Mouse (Mus musculus) small intestine, adult 2 months (tissue): ENCODE data around the gene Snap91. TPM values are rescaled to one million over a fixed set of nuclear protein-coding genes. Genes with fewer than 3 reads are reported as not detected.
A peak's percentile ranks its signal among the peaks of the same experiment; 100 is the strongest.

Experiments
- H3K27ac ChIP-seq: fragments of 200-500 bp; 2 replicates; pipeline ENCODE4 v1.5.1; 2012; ENCODE audit warnings: low read depth, low read length, control low read depth, inconsistent platforms; ENCODE audit not compliant: insufficient read depth
- H3K27me3 ChIP-seq: fragments of 200-500 bp; 2 replicates; pipeline ENCODE4 v1.6.1; 2012; ENCODE audit warnings: mild to moderate bottlenecking, moderate library complexity, low read length, inconsistent platforms; ENCODE audit not compliant: control insufficient read depth, insufficient read depth
- H3K36me3 ChIP-seq: fragments of 200-500 bp; 2 replicates; pipeline ENCODE4 v1.6.1; 2012; ENCODE audit warnings: mild to moderate bottlenecking, low read length, control low read depth, inconsistent platforms; ENCODE audit not compliant: control insufficient read depth, insufficient read depth
- H3K4me1 ChIP-seq: fragments of 200-500 bp; 2 replicates; pipeline ENCODE4 v1.6.1; 2012; ENCODE audit warnings: low read length, inconsistent platforms, mixed read lengths; ENCODE audit not compliant: control insufficient read depth, insufficient read depth, insufficient read length
- H3K4me3 ChIP-seq: fragments of 200-500 bp; 2 replicates; pipeline ENCODE4 v1.5.1; 2012; ENCODE audit warnings: low read depth, mild to moderate bottlenecking, control low read depth, inconsistent platforms, low read length, moderate library complexity
- CTCF ChIP-seq: fragments of 200-500 bp; IDR thresholded peaks from 2 replicates; pipeline ENCODE4 v1.5.1; 2012; ENCODE audit warnings: low read depth, mild to moderate bottlenecking, control low read depth, inconsistent platforms, low read length, moderate library complexity, mixed read lengths; ENCODE audit not compliant: insufficient replicate concordance, insufficient read length; ENCODE audit errors: extremely low read depth
- POLR2A ChIP-seq: fragments of 200-500 bp; IDR thresholded peaks from 2 replicates; pipeline ENCODE4 v1.6.1; 2012; ENCODE audit warnings: low read depth, mild to moderate bottlenecking, control low read depth, inconsistent platforms, low read length, moderate library complexity
- WGBS: fragments of 180-500 bp; shearing (Covaris S2); methylation state at CpG from one replicate; pipeline ENCODE4 v1.1.7; 2018; 5-methylcytosine and 5-hydroxymethylcytosine counted together
- polyA plus RNA-seq: library from polyadenylated mRNA; depleted of rRNA; stranded (reverse); fragments of >200 nt; gene quantifications from 2 replicates; pipeline ENCODE4 v1.2.3, GENCODE M21; 2012

Gene Snap91
- polyA plus RNA-seq, 1 experiment = 0.55 TPM

GRCm38 (mm10) chr9:86745926-86746581 lies 134.4 kb downstream of the Snap91 start:
- TF ChIP-seq CTCF = peak; percentile 75; the same call in 1 of the 2 replicates
- no peak for TF ChIP-seq POLR2A
- no peaks in the 10 kb centered on the region; the same call in 1 of the 2 replicates for H3K4me1 ChIP-seq
- H3K4me3 ChIP-seq = no peak overlapping the region

GRCm38 (mm10) chr9:86744041-86744440 lies 136.4 kb downstream of the Snap91 start:
- 63% methylated on average over 5 of the region's 5 CpGs for WGBS
- Histone ChIP-seq H3K4me1 (no peaks in the 10 kb centered on the region; the same call in 1 of the 2 replicates), H3K36me3 (no peaks in the 10 kb centered on the region), H3K4me3 (no peak overlapping the region), H3K27me3 (no peaks in the 10 kb centered on the region), H3K27ac (no peak overlapping the region)
- TF ChIP-seq POLR2A (no peak), CTCF (no peak)

More at GRCm38 (mm10) chr9:86745926-86746581, 134.4 kb downstream of the Snap91 start:
- Histone ChIP-seq H3K27ac (no peak overlapping the region), H3K36me3 (no peaks in the 10 kb centered on the region), H3K27me3 (no peaks in the 10 kb centered on the region)
- WGBS = 30% methylated on average over 13 of the region's 13 CpGs

- no peaks in the 10 kb centered on the region for H3K36me3 ChIP-seq
- H3K4me1 ChIP-seq = no peaks in the 10 kb centered on the region; the same call in 1 of the 2 replicates
- whole genome bisulfite sequencing = 20% methylated on average over 19 of the region's 19 CpGs
- no peak within 1 kb of the TSS for H3K4me3 ChIP-seq
- no peaks in the 10 kb centered on the region for H3K27me3 ChIP-seq
- no peak for TF ChIP-seq CTCF
- no peak for TF ChIP-seq POLR2A
- no peak within 1 kb of the TSS for H3K27ac ChIP-seq
Measured at GRCm38 (mm10) chr9:86742959-86743911, 137.2 kb downstream of the Snap91 start, which contains the start of gene Prss35. Prss35 (plus strand) TSS chr9:86743649.

GRCm38 (mm10) chr9:86739971-86740370 lies 140.5 kb downstream of the Snap91 start:
- Histone ChIP-seq H3K36me3 (no peaks in the 10 kb centered on the region), H3K4me3 (no peak overlapping the region), H3K27me3 (no peaks in the 10 kb centered on the region), H3K4me1 (peaks cover 2% of the 10 kb centered on the region), H3K27ac (no peak overlapping the region)
- TF ChIP-seq CTCF (no peak), POLR2A (no peak)
- WGBS = 69% methylated on average over 3 of the region's 3 CpGs

GRCm38 (mm10) chr9:86738801-86739200 lies 141.7 kb downstream of the Snap91 start:
- Histone ChIP-seq H3K4me3 (no peak overlapping the region), H3K27me3 (no peaks in the 10 kb centered on the region), H3K4me1 (peaks cover 5% of the 10 kb centered on the region), H3K27ac (no peak overlapping the region), H3K36me3 (no peaks in the 10 kb centered on the region)
- TF ChIP-seq CTCF (no peak), POLR2A (no peak)
- 96% methylated on average over 8 of the region's 8 CpGs for WGBS

GRCm38 (mm10) chr9:86738067-86738466 lies 142.4 kb downstream of the Snap91 start:
- 88% methylated on average over 1 of the region's 1 CpGs for WGBS
- Histone ChIP-seq H3K36me3 (no peaks in the 10 kb centered on the region), H3K27me3 (no peaks in the 10 kb centered on the region), H3K4me1 (peaks cover 5% of the 10 kb centered on the region), H3K27ac (no peak overlapping the region), H3K4me3 (no peak overlapping the region)
- TF ChIP-seq POLR2A = no peak
- TF ChIP-seq CTCF = no peak

GRCm38 (mm10) chr9:86736991-86737390 lies 143.5 kb downstream of the Snap91 start:
- Histone ChIP-seq H3K36me3 (no peaks in the 10 kb centered on the region), H3K27ac (no peak overlapping the region), H3K27me3 (no peaks in the 10 kb centered on the region), H3K4me3 (no peak overlapping the region), H3K4me1 (peaks cover 5% of the 10 kb centered on the region)
- TF ChIP-seq CTCF (no peak), POLR2A (no peak)
- WGBS = 95% methylated on average over 4 of the region's 4 CpGs
